ENCODE assay signal across 8 mouse cellular contexts in the genomic region with DNA sequence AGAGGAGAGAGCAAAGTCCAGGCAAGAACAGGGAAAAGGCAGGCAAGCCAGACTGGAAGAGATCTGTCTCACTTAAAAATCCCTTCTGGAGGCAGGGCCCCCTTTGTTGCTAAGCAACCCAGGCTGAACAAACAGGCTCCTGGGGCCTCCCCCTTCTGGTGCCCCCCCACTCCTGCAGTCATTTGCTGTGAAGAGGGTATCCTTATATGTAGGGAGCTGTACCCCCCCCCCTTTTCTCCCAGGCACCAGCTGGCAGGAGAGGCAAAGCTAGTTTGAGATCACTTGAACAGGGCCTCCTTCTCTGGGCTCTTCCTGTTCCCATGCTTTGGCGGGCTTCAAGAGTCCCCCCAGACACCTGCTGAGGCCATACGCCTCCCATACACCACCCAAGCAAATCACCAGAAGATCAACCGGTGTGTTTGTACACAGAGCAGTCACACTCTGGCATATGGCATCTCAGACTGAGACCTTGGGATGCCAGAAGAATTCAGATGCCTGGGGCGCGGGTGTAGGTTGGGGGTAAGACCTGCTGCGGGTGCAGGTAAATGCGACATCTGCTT.
A peak's percentile ranks its signal among the peaks of the same experiment; 100 is the strongest.
DNase-seq lines count a peak whose midpoint lies in the region; ATAC-seq lines count a peak whose summit lies in the region.

No protein-coding gene starts in this region.

- DNase-seq in kidney, adult 9 months: peak; percentile 44
- no peak for DNase-seq in kidney, adult 8-10 months
- peak; percentile 69 to 70 for DNase-seq in cerebellum, adult 18-20 months
- peak; percentile 32 for DNase-seq in lung, postnatal 10 days
- DNase-seq in thymus, postnatal 0 days (ENCODE audit: low spot score): peak; percentile 67
- no peak for DNase-seq in urinary bladder, postnatal 14 days (ENCODE audit: low spot score)

- ATAC-seq in forebrain, embryonic 12.5 days (ENCODE audit: low FRiP score): peak; percentile 85
- ATAC-seq in activated CD4-positive, CD25-positive, alpha-beta regulatory T cell, adult 4 months: no peak

- peak overlapping the region; percentile 98 for H3K27ac ChIP-seq in forebrain, embryonic 12.5 days

- peak overlapping the region; percentile 44 for H3K4me2 ChIP-seq in forebrain, embryonic 12.5 days

- 13% methylated on average over 7 of the region's 7 CpGs for WGBS in forebrain, embryonic 12.5 days

- H3K9ac ChIP-seq in forebrain, embryonic 12.5 days: peak overlapping the region; percentile 41

- peaks cover 7% of the 10 kb centered on the region for H3K36me3 ChIP-seq in forebrain, embryonic 12.5 days (replicated peaks)

- H3K4me3 ChIP-seq in forebrain, embryonic 12.5 days (replicated peaks): no peak overlapping the region

- peaks cover 82% of the 10 kb centered on the region for H3K4me1 ChIP-seq in forebrain, embryonic 12.5 days

- H3K9me3 ChIP-seq in forebrain, embryonic 12.5 days: no peaks in the 10 kb centered on the region

- no peaks in the 10 kb centered on the region for H3K27me3 ChIP-seq in forebrain, embryonic 12.5 days

Comparison
In these comparisons a context has a peak if more than half of its experiments do, and no peak if none do; other contexts are left out.
1. DNase-seq: peak in kidney, adult 9 months (single experiment), cerebellum, adult 18-20 months (2 of 2), lung, postnatal 10 days (single experiment) and thymus, postnatal 0 days (single experiment); none in kidney, adult 8-10 months (0 of 2) and urinary bladder, postnatal 14 days (single experiment).